Mouse (Mus musculus) large intestine, adult 2 months (tissue): ENCODE results near the gene Prkcg. TPM values are rescaled to one million over a fixed set of nuclear protein-coding genes. Genes with fewer than 3 reads are reported as not detected.
"Not testable (repeated sequence)": the region's sequence is repeated elsewhere in the genome, so short reads cannot be mapped to it uniquely, and the experiment has no call there.

Experiments
- DNase-seq: peaks from one replicate; pipeline ENCODE4 v3.0.0-alpha.2; 2012; ENCODE audit warnings: low read depth, low spot score
- WGBS: fragments of 180-500 bp; shearing (Covaris S2); methylation state at CpG from one replicate; pipeline ENCODE4 v1.1.7; 2018; 5-methylcytosine and 5-hydroxymethylcytosine counted together
- polyA plus RNA-seq: library from polyadenylated mRNA; depleted of rRNA; stranded (reverse); fragments of >200 nt; gene quantifications from 2 replicates; pipeline ENCODE4 v1.2.3, GENCODE M21; 2012; rRNA removed

The Prkcg gene
- polyA plus RNA-seq: 0.51 and 0.99 TPM in 2 replicates

- WGBS: 3% methylated on average over 30 of the region's 30 CpGs
- no peak for DNase-seq
Observed at GRCm38 (mm10) chr7:3288976-3289970, at the start of gene Prkcg, which contains the start of gene Myadm. TSS of gene Prkcg (plus strand) at chr7:3289179. TSS of gene Myadm (plus strand) at chr7:3289080.

DNA sequence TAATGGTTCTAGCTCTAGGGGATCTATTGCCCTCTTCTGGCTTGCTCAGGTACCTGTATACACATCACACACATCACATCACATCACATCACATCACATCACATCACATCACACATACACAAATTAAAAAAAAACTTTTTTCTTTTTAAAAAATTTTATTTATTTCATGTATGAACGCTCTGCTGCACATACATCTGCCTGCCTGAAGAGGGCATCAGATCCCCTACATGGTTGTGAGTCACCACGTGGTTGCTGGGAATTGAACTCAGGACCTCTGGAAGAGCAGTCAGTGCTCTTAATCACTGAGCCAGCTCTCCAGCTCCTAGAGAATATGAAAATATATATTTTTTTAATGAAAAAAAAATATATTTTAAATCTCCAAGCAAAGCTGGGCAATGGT, 49.8 kb upstream of the Prkcg start:
- no peak for DNase-seq
- 73% methylated on average over 2 of the region's 2 CpGs for WGBS

DNA sequence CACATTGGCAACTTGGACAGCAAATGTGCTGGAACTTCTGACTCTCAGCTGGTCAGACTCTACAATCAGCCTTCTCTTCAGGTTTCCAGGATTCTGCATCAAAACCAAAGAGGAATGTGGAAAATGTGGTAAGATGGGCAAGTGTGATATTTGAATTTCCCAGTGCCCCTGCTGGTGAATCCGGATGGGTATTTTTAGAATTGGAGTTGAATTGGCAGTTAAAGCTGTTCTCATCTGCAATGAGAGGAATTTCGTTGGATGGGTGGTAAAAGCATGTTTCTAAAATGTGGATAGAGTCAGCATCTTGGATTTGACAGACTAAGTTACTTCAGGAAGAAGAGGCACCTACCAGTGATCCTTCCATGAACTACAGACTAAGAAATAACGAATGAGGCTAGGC, 28.3 kb upstream of the Prkcg start:
- no peak for DNase-seq
- WGBS: 62% methylated on average over 3 of the region's 3 CpGs

GRCm38 (mm10) chr7:3261446-3261845, 27.5 kb upstream of the Prkcg start:
- 58% methylated on average over 4 of the region's 4 CpGs for WGBS
- no peak for DNase-seq

GRCm38 (mm10) chr7:3262789-3263188, 26.2 kb upstream of the Prkcg start:
- 31% methylated on average over 2 of the region's 2 CpGs for WGBS
- no peak for DNase-seq

GRCm38 (mm10) chr7:3264390-3265022, 24.5 kb upstream of the Prkcg start:
- WGBS: 37% methylated on average over 22 of the region's 22 CpGs
- no peak for DNase-seq

GRCm38 (mm10) chr7:3265311-3265710, 23.7 kb upstream of the Prkcg start:
- WGBS: 56% methylated on average over 6 of the region's 6 CpGs
- no peak for DNase-seq

- 88% methylated on average over 3 of the region's 3 CpGs for WGBS
- no peak for DNase-seq
Observed at GRCm38 (mm10) chr7:3267261-3267660, 21.7 kb upstream of the Prkcg start.

DNA sequence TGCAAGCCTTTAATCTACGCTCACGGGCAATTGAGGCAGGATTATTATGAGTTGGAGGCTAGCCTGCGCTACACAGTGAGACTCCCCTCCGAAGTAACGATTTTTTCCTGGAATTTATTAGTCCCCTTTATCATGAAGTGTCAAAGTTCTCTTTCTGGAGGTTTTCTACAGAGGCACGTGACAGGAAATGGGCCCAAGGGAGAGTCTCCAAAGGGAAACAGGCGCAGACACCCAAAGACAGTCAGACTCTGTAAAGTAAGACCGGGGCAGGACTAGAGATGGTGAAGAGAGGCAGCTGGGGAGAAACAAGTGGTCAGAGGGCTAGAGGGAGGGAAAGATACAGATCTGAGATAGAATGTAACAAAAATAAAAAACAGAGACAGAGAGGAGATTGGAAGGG, 21.1 kb upstream of the Prkcg start:
- 58% methylated on average over 8 of the region's 8 CpGs for WGBS
- no peak for DNase-seq

- 23% methylated on average over 3 of the region's 3 CpGs for WGBS
- no peak for DNase-seq
Observed at GRCm38 (mm10) chr7:3268291-3268690, 20.7 kb upstream of the Prkcg start.

GRCm38 (mm10) chr7:3272206-3272605, 16.8 kb upstream of the Prkcg start:
- DNase-seq: no peak
- WGBS: 85% methylated on average over 9 of the region's 9 CpGs

GRCm38 (mm10) chr7:3275455-3276170, 13.4 kb upstream of the Prkcg start:
- no peak for DNase-seq
- 45% methylated on average over 6 of the region's 6 CpGs for WGBS

DNA sequence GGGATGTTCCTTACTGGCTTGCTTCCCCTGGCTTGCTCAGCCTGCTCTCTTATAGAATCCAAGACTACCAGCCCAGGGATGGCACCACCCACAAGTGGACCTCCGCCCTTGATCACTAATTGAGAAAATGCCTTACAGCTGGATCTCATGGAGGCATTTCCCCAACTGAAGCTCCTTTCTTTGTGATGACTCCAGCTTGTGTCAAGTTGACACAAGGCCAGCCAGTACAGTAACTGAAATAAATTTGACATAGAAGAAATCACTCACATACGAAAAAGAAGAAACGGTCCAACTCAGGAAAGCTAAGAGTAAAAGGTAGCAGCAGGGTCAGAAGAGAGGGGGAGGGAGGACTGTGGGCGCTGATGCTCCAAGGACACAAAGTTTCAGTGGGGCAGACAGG, 12.2 kb upstream of the Prkcg start:
- 80% methylated on average over 4 of the region's 4 CpGs for WGBS
- not testable (repeated sequence) for DNase-seq

GRCm38 (mm10) chr7:3280080-3280653, 8.8 kb upstream of the Prkcg start:
- 73% methylated on average over 5 of the region's 5 CpGs for WGBS
- no peak for DNase-seq

- DNase-seq: no peak
- WGBS: 53% methylated on average over 8 of the region's 8 CpGs
Observed at GRCm38 (mm10) chr7:3280654-3281153, 8.3 kb upstream of the Prkcg start.

DNA sequence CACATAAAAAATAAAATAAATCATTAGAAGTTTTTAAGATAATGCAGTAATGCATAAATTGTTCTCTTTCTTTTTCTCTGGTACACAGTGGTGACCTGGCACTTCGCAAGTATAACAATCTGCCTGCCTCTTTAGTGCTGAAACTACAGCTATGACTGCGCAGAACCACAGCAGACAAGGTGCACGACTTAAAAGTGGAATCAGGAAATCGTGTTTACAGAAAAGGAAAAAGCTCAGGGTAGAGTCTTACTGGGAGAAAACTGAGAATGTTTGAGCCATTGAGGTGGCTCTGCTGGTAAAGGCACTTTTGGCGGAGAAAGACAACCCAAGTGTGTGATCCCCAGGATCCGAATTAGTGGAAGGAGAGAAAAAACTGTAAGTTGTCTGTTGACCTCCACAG, 7.2 kb upstream of the Prkcg start:
- no peak for DNase-seq
- 83% methylated on average over 6 of the region's 6 CpGs for WGBS

GRCm38 (mm10) chr7:3283081-3283875, 5.7 kb upstream of the Prkcg start:
- DNase-seq: no peak
- WGBS: 90% methylated on average over 11 of the region's 11 CpGs

GRCm38 (mm10) chr7:3284604-3285003, 4.4 kb upstream of the Prkcg start:
- WGBS: 46% methylated on average over 10 of the region's 10 CpGs
- DNase-seq: no peak

DNA sequence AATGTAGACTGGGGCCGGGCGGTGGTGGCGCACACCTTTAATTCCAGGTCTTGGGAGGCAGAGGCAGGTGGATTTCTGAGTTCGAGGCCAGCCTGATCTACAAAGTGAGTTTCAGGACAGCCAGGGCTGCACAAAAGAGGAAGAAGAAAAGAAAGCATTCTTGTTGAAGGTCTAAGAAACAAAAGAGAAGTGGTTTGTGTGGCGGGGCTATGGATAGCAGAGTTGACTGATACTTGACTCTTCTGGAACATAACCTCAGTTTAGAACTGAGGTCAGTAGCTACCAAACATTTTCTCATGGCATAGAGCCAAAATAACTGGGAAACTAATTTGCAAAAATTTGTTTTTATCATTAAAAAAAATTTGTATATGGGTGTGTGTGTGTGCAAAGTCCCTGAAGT, 2.9 kb upstream of the Prkcg start:
- WGBS: 91% methylated on average over 5 of the region's 5 CpGs
- no peak for DNase-seq
